9 mouse cellular contexts compared by ENCODE assay signal in the genomic region with DNA sequence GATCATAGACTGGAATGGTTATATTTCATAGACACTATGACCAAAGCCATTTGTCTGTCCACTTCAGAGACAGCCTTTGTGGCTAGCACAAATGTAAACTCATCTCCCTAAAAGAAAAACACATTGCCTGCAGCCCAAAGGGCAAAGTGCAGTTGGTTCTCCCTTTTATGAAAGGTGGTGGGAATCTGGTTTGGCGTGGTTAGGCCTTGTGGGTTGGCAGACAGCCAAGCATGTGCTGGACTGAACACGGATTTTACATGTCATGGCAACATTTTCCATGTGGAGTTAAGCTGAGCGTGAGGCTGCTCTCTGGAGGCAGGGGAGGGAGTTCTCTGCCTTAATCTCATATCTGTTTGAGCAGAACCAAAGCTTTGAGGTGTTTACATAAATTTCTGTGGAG.
DNase-seq lines count a peak whose midpoint lies in the region; ATAC-seq lines count a peak whose summit lies in the region.
"Had no signal": no experiment of that assay in that cellular context is flagged by ENCODE, and none has a peak within 500 bp of the region (broad histone marks: within the 10 kb centered on the region; RNA-seq: fewer than 3 reads in every experiment).

No protein-coding gene starts in this region.

- no peak overlapping the region for H3K9ac ChIP-seq in intestine, embryonic 15.5 days

- H3K36me3 ChIP-seq in intestine, embryonic 15.5 days = no peaks in the 10 kb centered on the region
- H3K36me3 ChIP-seq in forebrain, embryonic 10.5 days (replicated peaks) = no peaks in the 10 kb centered on the region

- DNase-seq in adrenal gland, postnatal 14 days = peak; percentile 6
- DNase-seq in adrenal gland, postnatal 4 days (ENCODE audit: low spot score in 2 of 2) = no peak
- peak; percentile 5 for DNase-seq in 3T3-L1 (ENCODE audit: low read depth, low spot score)
- peak; percentile 10 to 47 for DNase-seq in lung, adult 18-20 months
- DNase-seq in thymus, postnatal 25 days = no peak
- DNase-seq in forebrain, embryonic 10.5 days (ENCODE audit: extremely low spot score, low spot score) = no peak
- DNase-seq: adrenal gland, postnatal 36 days had no signal

- no peak overlapping the region for H3K4me2 ChIP-seq in intestine, embryonic 15.5 days (replicated peaks)

- peak overlapping the region; percentile 22 for H3K27ac ChIP-seq in intestine, embryonic 15.5 days
- no peak overlapping the region for H3K27ac ChIP-seq in forebrain, embryonic 10.5 days

- 8% methylated on average over 3 of the region's 3 CpGs for WGBS in intestine, embryonic 15.5 days
- 83% methylated on average over 3 of the region's 3 CpGs for WGBS in forebrain, embryonic 10.5 days

- no peak overlapping the region for H3K4me3 ChIP-seq in intestine, embryonic 15.5 days (replicated peaks)
- no peak overlapping the region for H3K4me3 ChIP-seq in forebrain, embryonic 10.5 days

- H3K4me1 ChIP-seq in intestine, embryonic 15.5 days (replicated peaks) = peaks cover 11% of the 10 kb centered on the region
- H3K4me1 ChIP-seq in forebrain, embryonic 10.5 days = peaks cover 14% of the 10 kb centered on the region

- peak; percentile 74 for ATAC-seq in intestine, embryonic 15.5 days
- ATAC-seq in activated CD4-positive, CD25-positive, alpha-beta regulatory T cell, adult 4 months = no peak

- H3K9me3 ChIP-seq in intestine, embryonic 15.5 days = no peaks in the 10 kb centered on the region
- no peaks in the 10 kb centered on the region for H3K9me3 ChIP-seq in forebrain, embryonic 10.5 days

- H3K27me3 ChIP-seq in intestine, embryonic 15.5 days (replicated peaks) = no peaks in the 10 kb centered on the region
- no peaks in the 10 kb centered on the region for H3K27me3 ChIP-seq in forebrain, embryonic 10.5 days (ENCODE audit: poor library complexity, severe bottlenecking)

Comparison
In these comparisons a context has a peak if more than half of its experiments do, and no peak if none do; other contexts are left out.
1. DNase-seq: peak in adrenal gland, postnatal 14 days (single experiment), 3T3-L1 (single experiment) and lung, adult 18-20 months (2 of 2); none in adrenal gland, postnatal 4 days (0 of 2), thymus, postnatal 25 days (single experiment) and forebrain, embryonic 10.5 days (single experiment).